Mouse (Mus musculus): ENCODE data around the gene Apol6. TPM values are rescaled to one million over a fixed set of nuclear protein-coding genes. Genes with fewer than 3 reads are reported as not detected.

Gene Apol6
- total and polyA plus RNA-seq, 3 experiments = not detected

- TF ChIP-seq UBTF (IDR thresholded peaks at IDR 0.05; ENCODE audit: borderline replicate concordance, insufficient read depth, low read depth, low read length) = no peak
- no peak for TF ChIP-seq POLR2AphosphoS5 (IDR thresholded peaks at IDR 0.05; ENCODE audit: borderline replicate concordance, low read depth, low read length)
- no peak for TF ChIP-seq MEF2A (IDR thresholded peaks at IDR 0.05; ENCODE audit: extremely low read depth, insufficient replicate concordance, low read depth, low read length, poor library complexity, severe bottlenecking)
- TF ChIP-seq NELFE (IDR thresholded peaks at IDR 0.05; ENCODE audit: low read depth, low read length) = no peak
- TF ChIP-seq KAT2A (conservative IDR thresholded peaks at IDR 0.05; ENCODE audit: low read depth, low read length) = no peak
- TF ChIP-seq USF2 (IDR thresholded peaks at IDR 0.05; ENCODE audit: borderline replicate concordance in 1 of 2, insufficient read depth in 1 of 2, low read depth in 1 of 2, low read length in 2 of 2) = no peak
- no peak for TF ChIP-seq POLR2AphosphoS2 (IDR thresholded peaks at IDR 0.05; ENCODE audit: low read length)
- no peak for TF ChIP-seq ZNF384 (IDR thresholded peaks at IDR 0.05; ENCODE audit: low read depth, low read length)
- no peak for TF ChIP-seq GABPA (IDR thresholded peaks at IDR 0.05; ENCODE audit: low read depth, low read length)
- no peak for TF ChIP-seq TAL1 (IDR thresholded peaks at IDR 0.05; ENCODE audit: low read length)
- TF ChIP-seq EP300 (IDR thresholded peaks at IDR 0.05; ENCODE audit: low read depth in 1 of 2, low read length in 2 of 2) = no peak
- no peak for TF ChIP-seq E2F4 (IDR thresholded peaks at IDR 0.05; ENCODE audit: borderline replicate concordance, low read depth, low read length)
- no peak overlapping the region for H3K27ac ChIP-seq (ENCODE audit: control insufficient read depth, low read depth, low read length)
- no peaks in the 10 kb centered on the region for H3K4me1 ChIP-seq (ENCODE audit: control insufficient read depth in 1 of 2, insufficient read depth in 2 of 2, low read length in 2 of 2)
- H3K9me3 ChIP-seq (replicated peaks; ENCODE audit: insufficient read depth, low read length) = no peaks in the 10 kb centered on the region
- H3K4me3 ChIP-seq (ENCODE audit: control insufficient read depth in 1 of 2, insufficient read depth in 1 of 2, low read depth in 2 of 2, low read length in 2 of 2) = no peak overlapping the region
- H3K27me3 ChIP-seq (ENCODE audit: control insufficient read depth in 1 of 2, insufficient read depth in 2 of 2, low read length in 2 of 2) = no peaks in the 10 kb centered on the region; a peak in 1 of 4 replicates
- H3K79me2 ChIP-seq (ENCODE audit: control insufficient read depth, insufficient read depth, low read length, poor library complexity) = no peaks in the 10 kb centered on the region
- DNase-seq (ENCODE audit: low read depth, low spot score) = no peak
- no peaks in the 10 kb centered on the region for H3K36me3 ChIP-seq (ENCODE audit: control insufficient read depth in 1 of 2, insufficient read depth in 2 of 2, low read length in 2 of 2)
- H3K9ac ChIP-seq (ENCODE audit: control insufficient read depth, low read depth, low read length, poor library complexity, severe bottlenecking) = no peak overlapping the region
Measured at GRCm38 (mm10) chr15:77016509-77016908, 28.0 kb upstream of the Apol6 start.

- no peak for TF ChIP-seq MEF2A (IDR thresholded peaks at IDR 0.05; ENCODE audit: extremely low read depth, insufficient replicate concordance, low read depth, low read length, poor library complexity, severe bottlenecking)
- TF ChIP-seq POLR2A (IDR thresholded peaks at IDR 0.05; ENCODE audit: control insufficient read depth in 1 of 2, insufficient read depth in 1 of 2, low read depth in 1 of 2, low read length in 2 of 2, poor library complexity in 1 of 2) = no peak
- TF ChIP-seq POLR2AphosphoS2 (IDR thresholded peaks at IDR 0.05; ENCODE audit: low read length) = no peak
- TF ChIP-seq ZC3H11A (IDR thresholded peaks at IDR 0.05; ENCODE audit: low read depth, low read length) = no peak
- no peak for TF ChIP-seq MAZ (IDR thresholded peaks at IDR 0.05; ENCODE audit: low read depth, low read length)
- no peak for TF ChIP-seq SMC3 (IDR thresholded peaks at IDR 0.05; ENCODE audit: low read depth, low read length)
- TF ChIP-seq E2F4 (IDR thresholded peaks at IDR 0.05; ENCODE audit: borderline replicate concordance, low read depth, low read length) = no peak
- TF ChIP-seq TCF12 (IDR thresholded peaks at IDR 0.05; ENCODE audit: low read depth, low read length) = no peak
- H3K9me3 ChIP-seq (replicated peaks; ENCODE audit: insufficient read depth, low read length) = no peaks in the 10 kb centered on the region
- H3K36me3 ChIP-seq (ENCODE audit: control insufficient read depth in 1 of 2, insufficient read depth in 2 of 2, low read length in 2 of 2) = no peaks in the 10 kb centered on the region
- no peaks in the 10 kb centered on the region for H3K4me1 ChIP-seq (ENCODE audit: control insufficient read depth in 1 of 2, insufficient read depth in 2 of 2, low read length in 2 of 2)
- H3K9ac ChIP-seq (ENCODE audit: control insufficient read depth, low read depth, low read length, poor library complexity, severe bottlenecking) = no peak overlapping the region
- H3K27ac ChIP-seq (ENCODE audit: control insufficient read depth, low read depth, low read length) = no peak overlapping the region
- H3K27me3 ChIP-seq (ENCODE audit: control insufficient read depth in 1 of 2, insufficient read depth in 2 of 2, low read length in 2 of 2) = no peaks in the 10 kb centered on the region; a peak in 1 of 4 replicates
- no peak overlapping the region for H3K4me3 ChIP-seq (ENCODE audit: control insufficient read depth in 1 of 2, insufficient read depth in 1 of 2, low read depth in 2 of 2, low read length in 2 of 2)
- peak; percentile 9 for DNase-seq (ENCODE audit: low read depth, low spot score)
- no peaks in the 10 kb centered on the region for H3K79me2 ChIP-seq (ENCODE audit: control insufficient read depth, insufficient read depth, low read length, poor library complexity)
Measured at GRCm38 (mm10) chr15:77017897-77018296, 26.6 kb upstream of the Apol6 start.

Data from MEL (cell line).